Mouse (Mus musculus) heart, embryonic 13.5 days (tissue): ENCODE data around the gene Eif5a. TPM values are rescaled to one million over a fixed set of nuclear protein-coding genes. Genes with fewer than 3 reads are reported as not detected.
A peak's percentile ranks its signal among the peaks of the same experiment; 100 is the strongest.

Experiments
- ATAC-seq: fragments of 200-750 bp; cut with Nextera tagmentation; 2 replicates; pipeline ENCODE4 v1.8.0; 2017; ENCODE audit warnings: moderate TSS enrichment; ENCODE audit not compliant: insufficient number of reproducible peaks, low FRiP score, low TSS enrichment; ENCODE audit errors: extremely low read depth
- H3K27ac ChIP-seq: fragments of 300-500 bp; sonication (generic); replicated peaks from 2 replicates; pipeline ENCODE4 v1.5.1; 2015; ENCODE audit warnings: moderate library complexity, mild to moderate bottlenecking, inconsistent platforms
- H3K27me3 ChIP-seq: fragments of 300-500 bp; sonication (generic); replicated peaks from 2 replicates; pipeline ENCODE4 v1.6.1; 2015; ENCODE audit warnings: mild to moderate bottlenecking, inconsistent platforms
- H3K36me3 ChIP-seq: fragments of 300-500 bp; sonication (generic); 2 replicates; pipeline ENCODE4 v1.6.1; 2015; ENCODE audit warnings: mild to moderate bottlenecking, inconsistent platforms
- H3K4me1 ChIP-seq: fragments of 300-500 bp; sonication (generic); 2 replicates; pipeline ENCODE4 v1.6.1; 2015; ENCODE audit warnings: inconsistent platforms
- H3K4me2 ChIP-seq: fragments of 300-500 bp; sonication (generic); 2 replicates; pipeline ENCODE4 v1.6.1; 2015; ENCODE audit warnings: inconsistent platforms, mild to moderate bottlenecking, moderate library complexity
- H3K4me3 ChIP-seq: fragments of 300-500 bp; sonication (generic); 2 replicates; pipeline ENCODE4 v1.5.1; 2015; ENCODE audit warnings: moderate library complexity, mild to moderate bottlenecking, inconsistent platforms
- H3K9ac ChIP-seq: fragments of 300-500 bp; sonication (generic); 2 replicates; pipeline ENCODE4 v1.6.1; 2015; ENCODE audit warnings: inconsistent platforms, mild to moderate bottlenecking, moderate library complexity
- H3K9me3 ChIP-seq: fragments of 300-500 bp; sonication (generic); 2 replicates; pipeline ENCODE4 v1.6.1; 2016; ENCODE audit warnings: inconsistent platforms
- WGBS: fragments of 180-500 bp; shearing (Covaris S2); methylation state at CpG from one replicate; pipeline ENCODE4 v1.1.7; 2015; ENCODE audit warnings: mixed read lengths; 5-methylcytosine and 5-hydroxymethylcytosine counted together
- polyA plus RNA-seq: library from polyadenylated mRNA; unstranded; fragments of >200 nt; fragmentation: Nextera tagmentation; extraction: Ambion mirVana; gene quantifications from 2 replicates; pipeline ENCODE4 v1.2.1, GENCODE M21; 2015

Eif5a gene
- 1,157 and 1,215 TPM in 2 replicates for polyA plus RNA-seq

GRCm38 (mm10) chr11:69921114-69922011, at the start of gene Eif5a:
Gene Eif5a (minus strand): TSS chr11:69921958.
- under 1% methylated on average over 78 of the region's 78 CpGs for WGBS
- H3K4me3 ChIP-seq, result peak within 1 kb of the TSS; percentile 91

GRCm38 (mm10) chr11:69970775-69971174, 49.0 kb upstream of the Eif5a start:
- peaks cover 25% of the 10 kb centered on the region for H3K27me3 ChIP-seq
- H3K4me2 ChIP-seq, result no peak overlapping the region
- H3K4me1 ChIP-seq, result peaks cover 13% of the 10 kb centered on the region
- no peak for ATAC-seq
- WGBS, result 85% methylated on average over 3 of the region's 3 CpGs
- no peak overlapping the region for H3K9ac ChIP-seq
- no peak overlapping the region for H3K27ac ChIP-seq
- H3K4me3 ChIP-seq, result no peak overlapping the region
- H3K9me3 ChIP-seq, result no peaks in the 10 kb centered on the region
- H3K36me3 ChIP-seq, result peaks cover 78% of the 10 kb centered on the region

More at GRCm38 (mm10) chr11:69921114-69922011, at the start of gene Eif5a:
- H3K9ac ChIP-seq, result peak within 1 kb of the TSS; percentile 99
- H3K4me1 ChIP-seq, result peaks cover 42% of the 10 kb centered on the region
- peaks cover 28% of the 10 kb centered on the region for H3K36me3 ChIP-seq
- no peaks in the 10 kb centered on the region for H3K27me3 ChIP-seq
- H3K4me2 ChIP-seq, result peak within 1 kb of the TSS; percentile 97
- H3K27ac ChIP-seq, result peak within 1 kb of the TSS; percentile 99
- peak; percentile 94 for ATAC-seq
- no peaks in the 10 kb centered on the region for H3K9me3 ChIP-seq

- peaks cover 73% of the 10 kb centered on the region for H3K36me3 ChIP-seq
- no peak overlapping the region for H3K27ac ChIP-seq
- WGBS, result 85% methylated on average over 6 of the region's 6 CpGs
- H3K4me1 ChIP-seq, result peaks cover 17% of the 10 kb centered on the region
- H3K4me3 ChIP-seq, result no peak overlapping the region
- H3K27me3 ChIP-seq, result peaks cover 31% of the 10 kb centered on the region
- no peak overlapping the region for H3K4me2 ChIP-seq
- H3K9me3 ChIP-seq, result no peaks in the 10 kb centered on the region
- H3K9ac ChIP-seq, result no peak overlapping the region
- ATAC-seq, result no peak
These were observed 48.5 kb upstream of the Eif5a start for GRCm38 (mm10) chr11:69970222-69970621.

DNA sequence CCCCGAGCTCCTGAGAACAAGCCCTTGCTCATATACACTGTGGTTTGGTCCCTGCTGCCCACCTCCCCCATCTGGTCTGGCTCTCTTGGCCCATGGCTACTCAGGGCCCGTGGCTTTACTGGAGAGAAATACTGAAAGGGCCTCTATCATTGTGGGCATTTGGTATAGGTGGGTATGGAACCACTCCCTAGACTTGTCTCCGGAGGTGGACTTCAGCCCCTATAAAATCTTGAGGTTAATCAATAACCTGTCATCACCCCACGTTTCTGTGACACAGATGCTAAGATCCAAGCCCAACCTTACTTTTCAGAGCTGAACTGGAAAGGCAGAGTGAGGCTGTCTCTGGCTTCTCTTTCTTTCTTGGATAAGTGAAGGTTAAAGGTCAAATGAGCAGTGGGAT, 47.0 kb upstream of the Eif5a start:
- Histone ChIP-seq H3K9ac (no peak overlapping the region), H3K4me1 (peaks cover 20% of the 10 kb centered on the region), H3K9me3 (no peaks in the 10 kb centered on the region), H3K4me3 (no peak overlapping the region), H3K27me3 (peaks cover 45% of the 10 kb centered on the region), H3K4me2 (no peak overlapping the region), H3K36me3 (peaks cover 58% of the 10 kb centered on the region), H3K27ac (no peak overlapping the region)
- no peak for ATAC-seq
- 78% methylated on average over 4 of the region's 4 CpGs for WGBS

- ATAC-seq, result no peak
- H3K9ac ChIP-seq, result peak overlapping the region; percentile 77
- peaks cover 20% of the 10 kb centered on the region for H3K4me1 ChIP-seq
- peaks cover 40% of the 10 kb centered on the region for H3K36me3 ChIP-seq
- peak overlapping the region; percentile 56 for H3K4me3 ChIP-seq
- H3K27ac ChIP-seq, result no peak overlapping the region
- H3K4me2 ChIP-seq, result peak overlapping the region; percentile 82
- WGBS, result 39% methylated on average over 17 of the region's 17 CpGs
- peaks cover 63% of the 10 kb centered on the region for H3K27me3 ChIP-seq
- no peaks in the 10 kb centered on the region for H3K9me3 ChIP-seq
These were observed 45.2 kb upstream of the Eif5a start for GRCm38 (mm10) chr11:69966860-69967517.

DNA sequence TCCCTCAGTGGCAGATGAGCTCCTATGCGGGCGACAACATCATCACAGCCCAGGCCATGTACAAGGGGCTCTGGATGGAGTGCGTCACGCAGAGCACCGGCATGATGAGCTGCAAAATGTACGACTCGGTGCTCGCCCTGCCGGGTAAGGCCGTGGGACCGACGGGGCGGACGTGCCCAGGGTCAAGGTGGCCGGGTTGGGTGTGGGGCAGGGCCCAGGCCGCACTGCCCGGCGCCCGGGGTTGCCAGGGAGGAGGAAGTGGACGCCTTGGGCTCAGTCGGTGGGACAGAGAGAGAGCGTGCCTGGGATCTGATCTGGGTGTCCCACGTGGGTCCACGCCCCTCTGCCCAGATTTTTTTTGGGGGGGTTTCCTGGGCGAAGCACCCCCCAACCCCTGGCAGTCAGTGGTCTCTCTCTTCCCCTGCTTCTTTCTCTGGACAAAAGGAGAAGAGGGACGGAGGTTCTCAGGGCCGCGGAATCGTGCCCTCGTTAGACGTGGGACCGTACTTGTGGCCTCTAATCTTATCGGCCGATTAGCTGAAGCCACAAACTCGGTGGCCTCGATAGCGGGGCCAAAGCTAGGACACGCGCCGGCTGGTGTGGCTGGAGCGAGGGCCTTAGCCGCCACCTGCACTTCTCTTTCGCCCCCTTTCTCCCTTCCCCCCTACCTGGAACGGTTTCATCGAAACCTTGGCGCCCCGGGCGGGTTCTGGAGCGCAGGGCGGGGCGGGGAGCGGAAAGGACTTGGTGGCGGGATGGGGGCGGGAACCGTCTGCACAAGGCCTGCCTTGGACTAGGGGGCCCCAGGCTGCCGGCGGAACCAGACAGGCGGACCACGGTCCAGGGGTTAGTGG, 44.5 kb upstream of the Eif5a start:
- Histone ChIP-seq H3K4me2 (peak overlapping the region; percentile 82), H3K4me1 (peaks cover 20% of the 10 kb centered on the region), H3K27me3 (peaks cover 71% of the 10 kb centered on the region), H3K27ac (no peak overlapping the region), H3K9me3 (no peaks in the 10 kb centered on the region), H3K36me3 (peaks cover 33% of the 10 kb centered on the region), H3K4me3 (peak overlapping the region; percentile 56), H3K9ac (peak overlapping the region; percentile 77)
- WGBS, result 1% methylated on average over 57 of the region's 59 CpGs
- ATAC-seq, result no peak; the same call in 1 of the 2 replicates

DNA sequence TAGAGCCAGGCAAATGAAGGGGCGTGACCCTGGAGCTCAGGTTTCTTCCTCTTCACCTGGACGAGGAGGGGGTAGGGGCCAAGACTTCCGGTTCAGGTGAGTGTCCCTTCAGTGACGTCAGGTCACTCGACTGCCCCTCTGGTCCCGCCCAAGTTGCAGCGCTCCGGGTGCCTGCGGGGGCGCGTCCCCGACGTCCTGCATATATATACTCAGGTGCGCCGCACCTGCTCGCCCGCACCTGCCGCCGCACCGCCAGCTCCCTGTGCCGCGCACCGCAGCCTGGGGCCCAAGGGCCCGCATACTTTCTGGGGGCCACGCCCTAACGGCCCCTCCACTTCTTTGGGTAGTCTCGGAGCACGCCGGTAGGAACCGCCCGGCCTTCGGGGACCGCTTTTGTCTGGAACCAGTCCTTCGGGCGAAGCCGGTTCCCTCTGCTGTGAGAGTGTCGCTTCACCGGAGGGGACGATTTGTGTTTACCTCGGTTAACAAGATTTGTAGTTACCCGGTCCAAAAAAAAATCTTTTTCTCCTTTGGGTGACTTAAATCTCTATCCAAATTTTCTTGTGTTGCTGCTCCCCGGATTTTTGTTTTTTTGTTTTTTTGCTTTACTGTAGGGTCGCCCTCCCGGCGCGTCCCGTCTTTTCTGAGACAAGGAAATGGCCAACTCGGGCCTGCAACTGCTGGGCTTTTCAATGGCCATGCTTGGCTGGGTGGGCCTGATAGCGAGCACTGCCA, 43.7 kb upstream of the Eif5a start:
- 3% methylated on average over 49 of the region's 49 CpGs for WGBS
- Histone ChIP-seq H3K36me3 (peaks cover 27% of the 10 kb centered on the region), H3K9ac (peak overlapping the region; percentile 77), H3K4me3 (peak overlapping the region; percentile 56), H3K4me2 (peak overlapping the region; percentile 82), H3K27ac (no peak overlapping the region), H3K9me3 (no peaks in the 10 kb centered on the region), H3K27me3 (peaks cover 79% of the 10 kb centered on the region), H3K4me1 (peaks cover 20% of the 10 kb centered on the region)
- ATAC-seq, result no peak

DNA sequence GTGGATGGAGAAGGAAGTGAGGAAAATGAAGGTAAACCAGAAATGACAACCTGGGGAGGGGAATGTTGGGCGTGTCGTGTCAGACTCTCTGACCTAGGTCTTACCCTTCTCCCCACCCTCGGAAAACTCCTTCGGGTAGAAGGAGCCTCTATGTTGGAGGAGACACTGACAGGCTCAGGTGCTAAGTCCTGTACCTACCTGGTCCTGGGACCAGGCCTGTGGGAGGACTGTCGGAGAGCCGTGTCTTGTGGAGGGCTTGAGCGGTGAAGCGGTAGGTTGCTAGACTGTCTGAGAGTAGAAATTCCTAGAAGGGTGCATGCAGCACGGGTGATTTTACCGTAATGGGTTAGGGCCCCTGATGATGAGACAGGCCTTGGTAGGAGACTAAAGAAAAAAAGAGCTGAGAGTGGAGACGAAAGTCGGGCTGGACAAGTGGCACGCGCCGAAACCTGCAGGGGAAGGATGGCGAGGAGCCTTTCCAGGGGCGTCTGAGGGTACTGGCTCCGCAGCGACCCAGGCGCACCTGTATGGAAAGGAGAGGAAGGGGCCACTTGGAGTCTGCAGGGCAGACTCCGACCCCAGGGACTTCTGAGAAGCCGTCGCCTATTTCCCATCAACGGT, 43.0 kb upstream of the Eif5a start, which contains the start of gene Cldn7:
Gene Cldn7, plus strand, starts transcription at position 130 of the 621 bp plus-strand sequence.
- H3K27me3 ChIP-seq, result peaks cover 86% of the 10 kb centered on the region
- H3K9ac ChIP-seq, result peak within 1 kb of the TSS; percentile 44; the same call in 1 of the 2 replicates
- no peak for ATAC-seq
- peaks cover 21% of the 10 kb centered on the region for H3K36me3 ChIP-seq
- H3K4me3 ChIP-seq, result peak within 1 kb of the TSS; percentile 56
- H3K4me2 ChIP-seq, result peak within 1 kb of the TSS; percentile 82
- peaks cover 20% of the 10 kb centered on the region for H3K4me1 ChIP-seq
- H3K9me3 ChIP-seq, result no peaks in the 10 kb centered on the region
- H3K27ac ChIP-seq, result no peak within 1 kb of the TSS
- 8% methylated on average over 24 of the region's 24 CpGs for WGBS

DNA sequence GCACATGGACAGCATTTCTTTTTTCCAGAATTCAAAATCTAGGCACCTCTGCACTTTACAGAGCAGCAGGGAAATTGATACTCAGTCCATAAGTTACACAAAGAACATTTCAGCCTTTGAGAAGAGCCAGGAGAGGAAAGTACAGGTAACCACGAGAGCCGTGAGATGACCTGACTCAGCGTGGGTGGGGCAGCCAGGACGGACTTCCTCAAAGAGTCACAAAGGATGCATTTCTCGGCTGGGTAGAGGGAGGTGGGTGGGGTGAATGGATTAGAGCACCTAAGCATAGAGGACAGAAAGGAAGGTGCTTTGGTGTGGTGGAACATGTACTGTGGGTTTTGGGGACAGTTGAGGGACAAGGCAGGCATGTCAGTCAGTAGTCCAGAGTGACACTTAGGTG, 40.1 kb upstream of the Eif5a start:
- Histone ChIP-seq H3K27ac (no peak overlapping the region), H3K4me1 (peaks cover 18% of the 10 kb centered on the region), H3K4me3 (no peak overlapping the region), H3K4me2 (no peak overlapping the region), H3K9ac (no peak overlapping the region), H3K27me3 (peaks cover 86% of the 10 kb centered on the region), H3K36me3 (no peaks in the 10 kb centered on the region), H3K9me3 (no peaks in the 10 kb centered on the region)
- WGBS, result 35% methylated on average over 5 of the region's 5 CpGs
- no peak for ATAC-seq

DNA sequence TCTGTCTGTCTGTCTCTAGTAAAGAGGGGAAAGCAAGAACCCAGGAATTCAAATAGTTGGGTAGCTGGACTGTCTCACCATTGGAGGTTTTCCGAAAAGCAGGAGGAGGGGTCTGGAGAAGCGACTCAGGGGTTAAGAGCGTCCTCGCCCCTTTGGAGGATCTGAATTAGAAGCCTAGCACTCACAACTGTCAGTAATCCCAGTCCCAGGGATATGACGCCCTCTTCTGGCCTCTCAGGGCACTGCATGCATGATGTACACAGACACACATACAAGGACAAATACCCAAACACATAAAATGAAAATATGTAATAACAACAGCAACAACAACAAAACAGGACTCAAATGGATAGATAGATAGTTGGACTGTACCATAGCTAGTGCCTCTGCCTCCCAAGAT, 38.9 kb upstream of the Eif5a start:
- WGBS, result 32% methylated on average over 5 of the region's 5 CpGs
- no peaks in the 10 kb centered on the region for H3K36me3 ChIP-seq
- peaks cover 7% of the 10 kb centered on the region for H3K4me1 ChIP-seq
- no peak overlapping the region for H3K4me2 ChIP-seq
- H3K4me3 ChIP-seq, result no peak overlapping the region
- H3K27ac ChIP-seq, result no peak overlapping the region
- no peaks in the 10 kb centered on the region for H3K9me3 ChIP-seq
- peaks cover 80% of the 10 kb centered on the region for H3K27me3 ChIP-seq
- H3K9ac ChIP-seq, result no peak overlapping the region
- no peak for ATAC-seq
